Mouse (Mus musculus) embryonic fibroblast, embryonic 13.5 days (primary cell): ENCODE measurements at regions not wholly inside any gene's neighbourhood (a gene's known extent, or its start where the extent isn't known, plus 50 kb on each side); places are given as distances from the start of the nearest gene placed in this dataset.

Experiments used
- CTCF ChIP-seq: IDR thresholded peaks from 2 replicates; pipeline ENCODE4 v1.5.1; 2011; ENCODE audit warnings: mild to moderate bottlenecking, control low read depth, low read length, moderate library complexity, borderline replicate concordance; ENCODE audit not compliant: insufficient read depth
- POLR2A ChIP-seq: IDR thresholded peaks from 2 replicates; pipeline ENCODE4 v1.6.1; 2011; ENCODE audit warnings: low read depth, mild to moderate bottlenecking, control low read depth, low read length, moderate library complexity

DNA sequence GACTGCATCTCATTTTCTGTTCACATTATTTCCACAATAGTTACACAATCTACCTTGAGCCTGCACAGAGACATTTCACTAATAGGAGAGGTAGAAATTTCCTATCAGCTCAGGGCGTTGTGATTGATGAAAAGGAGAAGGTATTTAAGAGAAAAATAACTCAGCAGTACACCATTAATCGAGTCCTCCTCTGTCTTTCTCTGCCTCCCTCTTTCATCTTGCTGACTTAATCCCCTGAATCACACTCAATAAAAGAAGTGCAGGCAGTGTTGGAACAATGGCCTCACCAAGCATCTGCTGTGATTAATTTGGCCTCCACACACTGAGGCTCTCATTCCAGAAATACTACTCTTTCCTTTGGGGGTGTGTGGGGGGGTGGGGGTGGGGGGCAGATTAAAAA is 133.9 kb upstream of the Eci2 start:
- TF ChIP-seq POLR2A (no peak), CTCF (no peak)
